Mouse (Mus musculus) midbrain, embryonic 11.5 days (tissue): ENCODE measurements around the gene Hist1h3g. TPM values are rescaled to one million over a fixed set of nuclear protein-coding genes. Genes with fewer than 3 reads are reported as not detected.
A peak's percentile ranks its signal among the peaks of the same experiment; 100 is the strongest.
"Not testable (repeated sequence)": the region's sequence is repeated elsewhere in the genome, so short reads cannot be mapped to it uniquely, and the experiment has no call there.

ENCODE experiments used
- ATAC-seq: fragments of 200-750 bp; cut with Nextera tagmentation; 2 replicates; pipeline ENCODE4 v1.8.0; 2017; ENCODE audit warnings: moderate TSS enrichment, moderate library complexity; ENCODE audit not compliant: low FRiP score
- DNase-seq: peaks from one replicate; pipeline ENCODE4 v3.0.0; 2015; ENCODE audit warnings: low spot score; ENCODE audit errors: missing footprints
- H3K27ac ChIP-seq: fragments of 300-500 bp; sonication (generic); 2 replicates; pipeline ENCODE4 v1.5.1; 2014; ENCODE audit warnings: low read depth, low read length
- H3K27me3 ChIP-seq: fragments of 300-500 bp; sonication (generic); 2 replicates; pipeline ENCODE4 v1.6.1; 2014; ENCODE audit warnings: mild to moderate bottlenecking, low read length, moderate library complexity, mixed read lengths; ENCODE audit not compliant: control insufficient read depth, insufficient read depth
- H3K36me3 ChIP-seq: fragments of 300-500 bp; sonication (generic); 2 replicates; pipeline ENCODE4 v1.6.1; 2014; ENCODE audit warnings: mild to moderate bottlenecking, low read length, moderate library complexity, mixed read lengths; ENCODE audit not compliant: control insufficient read depth, insufficient read depth
- H3K4me1 ChIP-seq: fragments of 300-500 bp; sonication (generic); 2 replicates; pipeline ENCODE4 v1.6.1; 2014; ENCODE audit warnings: low read length; ENCODE audit not compliant: control insufficient read depth, insufficient read depth
- H3K4me2 ChIP-seq: fragments of 300-500 bp; sonication (generic); 2 replicates; pipeline ENCODE4 v1.6.1; 2014; ENCODE audit warnings: mild to moderate bottlenecking, moderate library complexity
- H3K4me3 ChIP-seq: fragments of 300-500 bp; sonication (generic); 2 replicates; pipeline ENCODE4 v1.5.1; 2014; ENCODE audit warnings: low read depth, low read length
- H3K9ac ChIP-seq: fragments of 300-500 bp; sonication (generic); 2 replicates; pipeline ENCODE4 v1.6.1; 2014; ENCODE audit warnings: low read length
- H3K9me3 ChIP-seq: fragments of 300-500 bp; sonication (generic); 2 replicates; pipeline ENCODE4 v1.6.1; 2016; ENCODE audit warnings: low read length; ENCODE audit not compliant: control insufficient read depth
- WGBS: fragments of 180-500 bp; shearing (Covaris S2); extraction: QIAGEN DNeasy Blood & Tissue Kit; methylation state at CpG from one replicate; pipeline ENCODE4 v1.1.7; 2014; 5-methylcytosine and 5-hydroxymethylcytosine counted together
- polyA plus RNA-seq: library from polyadenylated mRNA; unstranded; fragments of >200 nt; fragmentation: Nextera tagmentation; extraction: Ambion mirVana; gene quantifications from 2 replicates; pipeline ENCODE4 v1.2.1, GENCODE M21; 2014

The Hist1h3g gene
- polyA plus RNA-seq, 1 experiment from 2014 or later = 4.0 TPM

- peaks cover 15% of the 10 kb centered on the region for H3K4me1 ChIP-seq
- peak overlapping the region; percentile 45 for H3K4me2 ChIP-seq
- H3K27me3 ChIP-seq = no peaks in the 10 kb centered on the region
- no peak overlapping the region; the same call in 1 of the 2 replicates for H3K27ac ChIP-seq
- 78% methylated on average over 3 of the region's 3 CpGs for WGBS
- H3K9me3 ChIP-seq = no peaks in the 10 kb centered on the region
- ATAC-seq (no peak), DNase-seq (peak; percentile 86)
- no peak overlapping the region for H3K4me3 ChIP-seq
- no peaks in the 10 kb centered on the region for H3K36me3 ChIP-seq
- H3K9ac ChIP-seq = no peak overlapping the region
Measured at GRCm38 (mm10) chr13:23537006-23537710, 1.9 kb downstream of the Hist1h3g start.

- no peaks in the 10 kb centered on the region for H3K36me3 ChIP-seq
- peaks cover 10% of the 10 kb centered on the region for H3K4me1 ChIP-seq
- 83% methylated on average over 5 of the region's 5 CpGs for WGBS
- H3K4me3 ChIP-seq = no peak overlapping the region
- H3K4me2 ChIP-seq = no peak overlapping the region
- H3K9ac ChIP-seq = no peak overlapping the region
- no peaks in the 10 kb centered on the region for H3K27me3 ChIP-seq
- no peak for DNase-seq
- no peaks in the 10 kb centered on the region for H3K9me3 ChIP-seq
- no peak for ATAC-seq
- H3K27ac ChIP-seq = no peak overlapping the region
Measured at GRCm38 (mm10) chr13:23538249-23538648, 3.0 kb downstream of the Hist1h3g start.

- WGBS = 75% methylated on average over 1 of the region's 1 CpGs
- not testable (repeated sequence) for H3K27ac ChIP-seq, H3K9me3 ChIP-seq, H3K4me2 ChIP-seq, H3K4me1 ChIP-seq, H3K36me3 ChIP-seq, H3K9ac ChIP-seq, H3K4me3 ChIP-seq, DNase-seq, H3K27me3 ChIP-seq, ATAC-seq
Measured at GRCm38 (mm10) chr13:23539821-23540220, 4.6 kb downstream of the Hist1h3g start.

- Histone ChIP-seq H3K27me3 (no peaks in the 10 kb centered on the region), H3K4me3 (no peak overlapping the region), H3K27ac (no peak overlapping the region), H3K9ac (no peak overlapping the region), H3K4me1 (peaks cover 8% of the 10 kb centered on the region; the same call in 1 of the 2 replicates), H3K9me3 (no peaks in the 10 kb centered on the region), H3K4me2 (no peak overlapping the region), H3K36me3 (no peaks in the 10 kb centered on the region)
- ATAC-seq (no peak), DNase-seq (no peak)
- 82% methylated on average over 3 of the region's 3 CpGs for WGBS
Measured at GRCm38 (mm10) chr13:23541497-23541896, 6.3 kb downstream of the Hist1h3g start.

- peak overlapping the region; percentile 62 for H3K4me2 ChIP-seq
- WGBS = 2% methylated on average over 3 of the region's 3 CpGs
- not testable (repeated sequence) for ATAC-seq
Measured at GRCm38 (mm10) chr13:23542225-23542980, 7.2 kb downstream of the Hist1h3g start.

GRCm38 (mm10) chr13:23542999-23543607, 7.9 kb downstream of the Hist1h3g start, which contains the start of gene Hist1h2bh:
Hist1h2bh (minus strand) TSS chr13:23543392.
- DNase-seq = peak; percentile 97
- under 1% methylated on average over 26 of the region's 42 CpGs for WGBS
- H3K36me3 ChIP-seq, H3K9me3 ChIP-seq, H3K4me1 ChIP-seq, H3K27me3 ChIP-seq: not testable (repeated sequence)
- peak within 1 kb of the TSS; percentile 90 for H3K27ac ChIP-seq
- peak; percentile 93 for ATAC-seq
- H3K4me3 ChIP-seq = peak within 1 kb of the TSS; percentile 43
- peak within 1 kb of the TSS; percentile 62 for H3K4me2 ChIP-seq
- H3K9ac ChIP-seq = peak within 1 kb of the TSS; percentile 74

More at GRCm38 (mm10) chr13:23542225-23542980, 7.2 kb downstream of the Hist1h3g start:
- peak overlapping the region; percentile 43 for H3K4me3 ChIP-seq
- not testable (repeated sequence) for H3K36me3 ChIP-seq, H3K9me3 ChIP-seq, H3K4me1 ChIP-seq, H3K27me3 ChIP-seq
- peak; percentile 91 for DNase-seq
- peak overlapping the region; percentile 74 for H3K9ac ChIP-seq
- H3K27ac ChIP-seq = peak overlapping the region; percentile 79

GRCm38 (mm10) chr13:23543965-23544786, 9.0 kb downstream of the Hist1h3g start, which contains the start of gene Hist1h3f:
Hist1h3f (plus strand) TSS chr13:23544052.
- Histone ChIP-seq H3K4me2 (peak within 1 kb of the TSS; percentile 62), H3K4me3 (peak within 1 kb of the TSS; percentile 43), H3K27me3 (no peaks in the 10 kb centered on the region), H3K9ac (peak within 1 kb of the TSS; percentile 74), H3K4me1 (peaks cover 2% of the 10 kb centered on the region; the same call in 1 of the 2 replicates), H3K9me3 (no peaks in the 10 kb centered on the region), H3K27ac (peak within 1 kb of the TSS; percentile 90), H3K36me3 (no peaks in the 10 kb centered on the region)
- under 1% methylated on average over 22 of the region's 45 CpGs for WGBS
- peak; percentile 95 for ATAC-seq
- DNase-seq = peak; percentile 99

- Histone ChIP-seq H3K9ac (peak overlapping the region; percentile 47; the same call in 1 of the 2 replicates), H3K27ac (peak overlapping the region; percentile 83; the same call in 1 of the 2 replicates), H3K4me2 (peak overlapping the region; percentile 39), H3K4me3 (peak overlapping the region; percentile 39)
- not testable (repeated sequence) for DNase-seq, H3K4me1 ChIP-seq, H3K27me3 ChIP-seq, H3K9me3 ChIP-seq, H3K36me3 ChIP-seq, ATAC-seq
- 0% methylated on average over 11 of the region's 14 CpGs for WGBS
Measured at GRCm38 (mm10) chr13:23544787-23545120, 9.5 kb downstream of the Hist1h3g start.
